Mouse (Mus musculus) splenic B cell, adult 2 months (primary cell): Measurements from ENCODE around the gene Birc7.

Experiments used
- DNase-seq: peaks from one replicate; pipeline ENCODE4 v3.0.0-alpha.2; 2011; ENCODE audit warnings: low read depth, low spot score
- H3K27me3 ChIP-seq: 2 replicates; pipeline ENCODE4 v1.6.1; 2012; ENCODE audit warnings: mild to moderate bottlenecking, low read length, moderate library complexity, mixed read lengths; ENCODE audit not compliant: control insufficient read depth, poor library complexity, insufficient read depth, severe bottlenecking
- H3K36me3 ChIP-seq: 2 replicates; pipeline ENCODE4 v1.6.1; 2012; ENCODE audit warnings: mild to moderate bottlenecking, low read length, moderate library complexity, mixed read lengths; ENCODE audit not compliant: control insufficient read depth, poor library complexity, insufficient read depth, severe bottlenecking

Gene Birc7

GRCm38 (mm10) chr2:180932418-180932817 is 3.6 kb downstream of the Birc7 start:
- Histone ChIP-seq H3K27me3 (no peaks in the 10 kb centered on the region), H3K36me3 (no peaks in the 10 kb centered on the region)
- DNase-seq: no peak

DNA sequence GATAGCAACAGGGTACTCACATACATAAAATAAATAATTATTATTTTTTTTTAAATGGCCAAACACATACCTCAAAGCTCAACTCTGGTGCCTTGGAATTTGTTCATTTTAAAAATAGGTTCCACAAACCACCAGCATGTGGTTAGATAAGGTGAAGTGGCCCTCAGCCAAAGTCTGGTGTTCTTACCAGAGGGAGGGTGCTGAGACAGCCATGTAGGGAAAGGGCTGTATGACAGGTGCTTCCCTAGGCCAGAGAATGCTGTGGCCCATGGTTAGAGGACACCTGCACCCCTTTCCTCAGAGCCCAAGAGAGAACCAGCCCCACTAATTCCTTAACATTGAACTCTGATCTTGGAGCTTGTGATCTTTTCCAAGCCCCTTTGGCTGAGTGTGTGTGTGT is 11.4 kb downstream of the Birc7 start:
- Histone ChIP-seq H3K36me3 (no peaks in the 10 kb centered on the region), H3K27me3 (no peaks in the 10 kb centered on the region)
- no peak for DNase-seq

DNA sequence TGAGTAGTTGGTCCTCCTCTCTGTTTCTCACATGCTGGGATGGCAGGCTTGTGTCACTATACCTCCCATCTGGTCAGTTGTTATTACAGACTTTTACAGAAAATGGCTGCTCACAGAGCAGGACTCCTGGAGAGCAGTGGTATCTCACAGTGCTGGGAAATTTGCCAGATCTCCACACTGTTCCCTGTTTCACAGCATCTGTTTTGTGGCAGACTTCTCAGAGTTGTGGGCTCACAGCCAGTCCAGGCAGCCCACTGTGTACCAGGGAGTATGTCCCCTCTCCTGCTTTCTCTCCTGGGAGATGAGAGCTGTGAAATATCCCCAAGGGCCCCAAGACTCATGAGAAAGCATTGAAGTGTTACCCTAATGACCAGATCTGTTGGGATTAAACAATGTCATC is 13.0 kb downstream of the Birc7 start:
- DNase-seq: no peak
- H3K36me3 ChIP-seq: no peaks in the 10 kb centered on the region
- H3K27me3 ChIP-seq: no peaks in the 10 kb centered on the region

DNA sequence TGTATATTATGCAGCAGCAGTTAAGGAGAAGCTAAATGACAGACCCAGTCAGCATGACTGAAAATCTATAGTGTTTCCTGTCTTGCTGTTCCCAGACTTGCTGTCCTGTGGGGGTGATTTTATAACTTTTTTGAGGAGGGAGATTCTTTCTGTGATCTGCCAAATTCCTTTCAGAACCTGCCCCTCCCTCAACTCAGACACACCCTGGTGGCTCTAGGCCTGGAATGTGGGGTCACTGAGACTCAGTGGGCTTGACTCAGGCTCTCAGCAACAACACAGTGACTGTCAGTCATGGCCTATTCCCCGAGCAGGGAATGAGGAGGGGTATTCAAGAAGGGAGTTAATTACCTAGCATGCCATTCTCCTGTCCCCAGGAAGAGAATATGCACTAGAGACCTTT is 21.1 kb downstream of the Birc7 start:
- Histone ChIP-seq H3K27me3 (no peaks in the 10 kb centered on the region), H3K36me3 (no peaks in the 10 kb centered on the region)
- DNase-seq: no peak

DNA sequence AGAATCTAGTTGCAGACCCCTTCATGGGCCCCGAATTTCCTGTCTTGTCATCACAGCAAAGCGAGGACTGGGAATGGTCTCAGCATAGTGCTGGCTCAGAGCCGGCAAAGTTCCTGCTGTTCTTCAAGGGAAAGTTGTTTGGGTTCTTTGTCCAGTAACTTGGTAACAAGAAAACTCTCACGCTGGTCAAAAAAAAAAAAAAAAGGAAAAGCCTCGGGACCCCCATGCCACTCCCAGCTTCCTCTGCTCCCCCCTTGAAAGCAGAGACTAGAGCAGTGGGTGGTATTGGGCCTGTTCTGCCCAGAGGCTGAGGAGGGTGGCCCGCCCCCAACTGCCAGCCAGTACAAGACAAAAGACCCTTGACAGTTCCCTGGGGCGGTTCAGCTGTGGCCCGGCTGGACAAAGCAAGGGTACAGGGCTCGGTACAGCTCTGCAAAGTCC is 23.9 kb downstream of the Birc7 start:
- DNase-seq: no peak
- no peaks in the 10 kb centered on the region for H3K27me3 ChIP-seq
- H3K36me3 ChIP-seq: no peaks in the 10 kb centered on the region

DNA sequence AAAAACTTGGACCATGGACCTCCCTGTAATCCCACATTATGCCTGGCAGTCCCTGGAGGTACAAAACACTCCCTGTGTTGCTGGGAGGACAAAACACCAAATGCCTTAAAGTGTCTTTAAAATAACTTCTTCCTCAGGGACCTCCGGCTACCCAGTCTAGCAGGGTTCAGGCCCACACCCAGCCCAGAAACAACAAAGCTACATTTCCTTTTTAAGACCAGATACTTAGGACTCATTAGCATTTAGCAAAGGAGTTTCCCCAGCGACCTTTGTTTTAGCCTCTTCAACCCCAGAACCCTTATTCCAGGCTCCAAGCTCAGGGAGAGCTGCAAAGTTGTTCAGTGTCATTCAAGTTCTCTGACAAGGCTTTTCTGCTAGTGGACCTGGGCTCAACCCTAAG is 24.8 kb downstream of the Birc7 start:
- Histone ChIP-seq H3K36me3 (no peaks in the 10 kb centered on the region), H3K27me3 (no peaks in the 10 kb centered on the region)
- DNase-seq: no peak

DNA sequence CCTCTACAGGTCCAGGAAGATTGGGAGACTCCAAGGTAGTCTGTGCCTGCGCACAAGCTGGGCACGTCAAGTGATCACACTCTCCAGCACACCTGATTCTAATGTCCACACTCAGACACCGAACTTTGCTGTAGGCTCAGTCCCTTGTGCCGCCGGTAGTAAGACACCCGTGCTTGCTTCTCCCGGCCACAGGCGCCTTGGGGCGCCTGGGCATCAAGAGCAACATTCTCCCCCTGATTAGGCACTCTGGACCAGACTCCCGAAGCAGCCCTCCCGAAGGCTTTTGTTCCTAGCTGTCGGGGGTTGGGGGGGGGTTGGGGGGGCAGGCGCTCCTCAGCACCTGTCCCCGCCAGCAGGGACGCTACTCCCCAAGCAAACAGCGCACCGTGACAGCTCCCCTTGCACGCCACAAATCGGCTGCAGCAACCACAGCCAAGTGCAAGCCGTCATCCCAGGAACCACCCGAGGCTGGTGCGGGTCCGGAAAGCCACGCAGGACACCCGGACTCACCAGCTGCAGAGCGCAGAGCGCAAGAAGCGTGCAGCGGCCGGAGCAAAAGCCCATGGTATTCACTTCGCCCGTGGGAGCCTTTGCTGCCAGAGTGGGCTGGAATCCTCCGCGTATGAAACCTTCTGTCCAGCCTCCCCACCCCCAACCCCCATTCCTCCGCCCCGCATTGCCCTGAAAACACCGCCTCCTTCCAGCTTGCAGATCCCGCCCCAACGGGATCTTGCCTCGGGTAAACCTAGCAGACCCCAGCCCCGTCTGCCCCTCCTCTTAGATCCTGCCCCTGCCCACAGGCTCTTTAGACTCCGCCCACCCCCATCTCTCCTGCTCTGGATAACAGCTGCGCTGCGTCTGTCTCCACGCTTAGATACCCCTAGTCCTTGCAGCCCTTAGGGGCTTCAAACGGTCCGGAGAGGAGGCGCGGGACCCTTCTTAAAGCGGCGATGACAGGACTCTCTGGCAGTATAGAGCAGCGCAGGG is 25.5 kb downstream of the Birc7 start, which contains the start of gene Nkain4:
Nkain4 (minus strand) TSS at position 639 of the 987 bp plus-strand sequence.
- Histone ChIP-seq H3K36me3 (no peaks in the 10 kb centered on the region), H3K27me3 (no peaks in the 10 kb centered on the region)
- peak; percentile 19 for DNase-seq

DNA sequence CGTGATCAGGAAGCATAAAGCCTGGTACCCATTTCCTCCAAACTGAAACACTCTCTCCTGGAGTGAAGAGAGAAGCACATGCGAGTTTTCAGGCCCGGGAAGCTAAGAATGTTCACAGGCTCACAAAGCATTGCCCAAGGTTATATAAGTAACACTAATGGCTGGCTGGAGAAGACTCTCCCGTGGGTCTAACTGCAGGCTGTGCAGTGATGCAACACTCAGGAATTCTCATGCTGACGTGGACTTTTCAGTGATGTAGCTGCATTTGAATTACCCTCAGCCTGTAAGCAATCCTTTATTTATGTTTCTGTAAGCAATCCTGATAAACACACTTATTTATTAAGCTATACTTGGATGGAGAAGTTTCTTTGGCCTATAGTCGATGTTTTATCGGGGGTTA is 30.8 kb downstream of the Birc7 start:
- DNase-seq: no peak
- H3K36me3 ChIP-seq: no peaks in the 10 kb centered on the region
- H3K27me3 ChIP-seq: no peaks in the 10 kb centered on the region

DNA sequence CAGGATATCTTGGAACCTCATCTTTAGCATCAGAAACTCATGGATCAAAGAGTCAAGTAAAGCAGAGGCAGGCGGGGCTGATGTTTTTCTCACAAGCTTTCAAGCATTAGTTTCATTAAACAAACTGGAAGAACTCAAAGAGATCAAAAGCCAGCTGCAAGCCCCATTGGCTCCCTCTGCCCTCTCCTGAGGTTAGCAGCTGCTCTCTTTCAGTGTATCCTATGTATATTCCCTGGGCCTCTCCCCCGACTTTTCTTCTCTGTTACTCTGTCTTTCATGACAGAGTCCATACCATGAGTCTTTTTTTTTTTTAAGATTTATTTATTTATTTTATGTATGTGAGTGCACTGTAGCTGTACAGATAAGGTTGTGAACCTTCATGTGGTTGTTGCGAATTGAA is 31.4 kb downstream of the Birc7 start:
- no peaks in the 10 kb centered on the region for H3K36me3 ChIP-seq
- DNase-seq: no peak
- H3K27me3 ChIP-seq: no peaks in the 10 kb centered on the region

GRCm38 (mm10) chr2:180962616-180963308 is 33.9 kb downstream of the Birc7 start:
- Histone ChIP-seq H3K27me3 (no peaks in the 10 kb centered on the region), H3K36me3 (no peaks in the 10 kb centered on the region)
- DNase-seq: no peak

- DNase-seq: peak; percentile 76
- H3K36me3 ChIP-seq: no peaks in the 10 kb centered on the region
- H3K27me3 ChIP-seq: no peaks in the 10 kb centered on the region
These were observed 35.1 kb downstream of the Birc7 start for GRCm38 (mm10) chr2:180963956-180964355.

DNA sequence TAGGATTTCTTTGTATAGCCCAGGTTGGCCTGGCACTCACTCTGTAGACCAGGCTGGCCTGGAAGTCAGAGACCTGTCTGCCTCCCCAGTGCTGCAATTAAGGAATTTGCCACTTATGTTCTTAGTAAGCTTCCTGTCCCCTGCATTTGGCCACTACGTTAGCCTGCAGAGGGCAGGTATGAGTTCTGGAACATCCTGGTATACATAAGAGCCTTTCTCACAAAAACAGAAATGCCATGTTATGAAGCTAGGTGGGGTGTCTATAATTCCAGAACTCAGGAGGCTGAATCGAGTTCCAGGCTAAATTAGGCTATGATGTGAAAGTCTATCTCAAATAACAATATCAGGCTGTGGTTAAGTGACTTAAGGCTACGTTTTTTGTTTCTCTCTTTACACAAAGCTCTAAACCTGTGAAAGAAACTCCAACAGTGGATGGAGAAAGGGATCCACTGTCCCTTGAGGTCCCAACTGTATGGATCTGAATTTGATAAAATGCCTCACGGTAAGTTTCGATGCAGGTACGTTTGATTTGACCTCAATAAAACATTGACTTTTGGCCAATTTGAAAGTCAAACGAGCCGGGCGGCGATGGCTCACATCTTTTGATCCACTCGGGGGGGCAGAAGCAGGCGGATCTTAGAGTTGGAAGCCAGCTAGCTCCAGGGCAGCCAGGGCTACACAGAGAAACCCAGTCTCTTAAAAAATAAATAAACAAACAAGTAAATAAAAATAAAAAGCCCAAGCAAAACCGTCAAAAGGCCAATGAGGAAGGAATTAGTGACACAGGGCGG is 37.5 kb downstream of the Birc7 start:
- DNase-seq: peak; percentile 69

GRCm38 (mm10) chr2:180967010-180967763 is 38.4 kb downstream of the Birc7 start, which contains the start of gene Arfgap1:
Gene Arfgap1, plus strand, starts transcription at chr2:180967225.
- DNase-seq: peak; percentile 87
- H3K36me3 ChIP-seq: peaks cover 2% of the 10 kb centered on the region
- no peaks in the 10 kb centered on the region for H3K27me3 ChIP-seq

More for the DNA sequence above, 37.5 kb downstream of the Birc7 start:
- Histone ChIP-seq H3K36me3 (no peaks in the 10 kb centered on the region), H3K27me3 (no peaks in the 10 kb centered on the region)

DNA sequence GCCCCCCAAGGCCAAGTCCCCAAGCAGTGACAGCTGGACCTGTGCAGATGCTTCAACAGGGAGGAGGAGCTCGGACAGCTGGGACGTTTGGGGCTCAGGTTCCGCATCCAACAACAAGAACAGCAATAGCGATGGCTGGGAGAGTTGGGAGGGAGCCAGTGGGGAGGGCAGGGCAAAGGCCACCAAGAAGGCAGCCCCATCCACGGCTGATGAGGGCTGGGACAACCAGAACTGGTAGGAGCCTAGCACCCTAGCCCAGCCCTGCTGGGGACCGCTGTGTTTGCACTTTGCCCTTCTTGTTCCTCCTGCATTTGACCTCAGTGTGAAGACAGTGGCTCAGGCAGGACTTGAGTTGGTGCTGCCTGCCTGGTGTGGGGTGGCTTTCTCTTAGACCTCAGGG is 52.3 kb downstream of the Birc7 start:
- H3K27me3 ChIP-seq: no peaks in the 10 kb centered on the region
- DNase-seq: no peak
- H3K36me3 ChIP-seq: peaks cover 14% of the 10 kb centered on the region
